Mouse (Mus musculus): Measurements from ENCODE around the gene L3mbtl4. TPM values are rescaled to one million over a fixed set of nuclear protein-coding genes. Genes with fewer than 3 reads are reported as not detected.

L3mbtl4 gene
- total and polyA plus RNA-seq, 3 experiments, result not detected

DNA sequence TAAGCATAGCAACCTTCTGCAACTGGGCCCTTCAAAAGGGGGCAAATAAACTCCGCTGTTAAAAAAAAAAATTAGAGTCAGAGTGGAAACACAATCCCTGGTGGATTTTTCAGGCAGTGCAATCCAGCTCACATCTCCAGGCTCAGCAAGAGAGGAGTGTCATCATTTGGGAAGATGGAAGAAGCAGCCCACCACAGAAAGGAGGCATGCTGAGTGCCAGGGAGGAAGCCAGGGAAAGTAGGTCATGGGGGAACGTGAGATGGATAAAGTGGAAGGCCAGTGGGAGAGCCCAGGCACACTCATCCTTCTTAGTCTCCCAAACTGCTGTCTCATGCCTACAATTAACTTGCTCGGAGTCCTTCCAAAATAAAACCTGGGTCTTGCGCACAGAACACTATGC lies 496.0 kb downstream of the L3mbtl4 start:
- Histone ChIP-seq H3K4me3 (replicated peaks in 1 of 3; ENCODE audit: low read depth in 2 of 3, low read length in 2 of 3, poor library complexity in 1 of 3) (no peak overlapping the region), H3K9me3 (replicated peaks; ENCODE audit: low read length) (peaks cover 81% of the 10 kb centered on the region), H3K4me2 (ENCODE audit: insufficient read depth, low read depth, poor library complexity, severe bottlenecking) (no peak overlapping the region), H3K36me3 (replicated peaks in 1 of 2; ENCODE audit: control insufficient read depth in 1 of 2, insufficient read depth in 1 of 2, low read length in 1 of 2) (no peaks in the 10 kb centered on the region), H3K27ac (ENCODE audit: insufficient read depth, low read depth) (no peak overlapping the region), H3K4me1 (ENCODE audit: control insufficient read depth in 1 of 2, insufficient read depth in 2 of 2) (no peaks in the 10 kb centered on the region), H3K27me3 (replicated peaks) (no peaks in the 10 kb centered on the region), H3K9ac (ENCODE audit: insufficient read depth, low read depth) (no peak overlapping the region), H3K79me2 (replicated peaks; ENCODE audit: control insufficient read depth, extremely low read depth, insufficient read depth, poor library complexity, severe bottlenecking) (no peaks in the 10 kb centered on the region)
- dilution Hi-C loops (cut with MboI; ENCODE audit: extremely low pct_ligation_motif_present, extremely low pct_unique_long_range_greater_than_20kb, low sequenced_read_pairs), result no loop called here
- in situ Hi-C loops (cut with MboI; ENCODE audit: low pct_ligation_motif_present, low pct_unique_long_range_greater_than_20kb, low sequenced_read_pairs), result no loop called here
- DNase-seq (ENCODE audit: extremely low read depth), result no peak
- TF ChIP-seq ZKSCAN1 (IDR thresholded peaks at IDR 0.05; ENCODE audit: borderline replicate concordance, low read depth, low read length) (no peak), ELF1 (IDR thresholded peaks at IDR 0.05; ENCODE audit: low read depth, low read length) (no peak), RCOR1 (conservative IDR thresholded peaks at IDR 0.05; ENCODE audit: low read depth, low read length) (no peak), MYC (IDR thresholded peaks at IDR 0.05; ENCODE audit: low read depth, low read length) (no peak), MXI1 (IDR thresholded peaks at IDR 0.05; ENCODE audit: low read depth, low read length) (no peak), IRF4 (IDR thresholded peaks at IDR 0.05; ENCODE audit: low read depth, low read length) (no peak), HCFC1 (IDR thresholded peaks at IDR 0.05; ENCODE audit: low read depth, low read length) (no peak), GABPA (IDR thresholded peaks at IDR 0.05; ENCODE audit: insufficient replicate concordance, low read depth, low read length) (no peak), EP300 (IDR thresholded peaks at IDR 0.05; ENCODE audit: low read length) (no peak)

DNA sequence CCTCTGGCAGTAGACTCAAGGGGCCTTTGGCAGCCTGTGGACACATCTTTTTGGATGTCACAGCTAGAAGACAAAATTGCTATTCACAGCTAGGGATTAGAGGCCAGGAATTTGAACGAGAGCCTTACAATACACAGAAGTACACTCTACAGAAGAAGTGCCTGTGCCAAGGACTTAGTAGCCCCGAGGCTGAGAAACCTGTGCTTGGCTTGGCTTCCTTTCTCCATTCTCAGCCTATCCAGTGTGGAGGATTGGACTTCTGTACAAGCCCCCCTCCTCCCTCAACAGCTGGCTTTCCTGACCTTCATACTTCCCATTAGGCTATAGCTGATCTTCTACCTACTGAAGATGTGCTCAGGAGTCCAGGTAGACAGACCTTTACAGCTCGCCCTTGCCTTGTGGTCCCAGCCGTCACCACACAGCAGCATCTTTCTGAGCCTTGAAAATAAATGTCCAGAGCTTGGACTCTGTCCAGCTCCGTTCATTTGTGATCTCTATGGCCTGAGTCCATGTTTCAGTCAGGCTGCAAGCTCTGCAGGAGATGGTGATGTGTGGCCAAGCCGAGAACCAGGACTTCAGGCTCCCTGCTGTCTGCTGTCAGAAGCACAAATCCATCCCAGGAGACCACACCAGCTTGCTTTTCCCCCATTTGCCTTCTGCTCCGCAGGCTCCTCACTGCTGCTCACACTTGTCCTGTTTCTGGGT lies 497.6 kb downstream of the L3mbtl4 start:
- dilution Hi-C loops (cut with MboI; ENCODE audit: extremely low pct_ligation_motif_present, extremely low pct_unique_long_range_greater_than_20kb, low sequenced_read_pairs) (no loop called here), in situ Hi-C loops (cut with MboI; ENCODE audit: low pct_ligation_motif_present, low pct_unique_long_range_greater_than_20kb, low sequenced_read_pairs) (no loop called here)
- DNase-seq (ENCODE audit: extremely low read depth), result no peak
- no peak for TF ChIP-seq IRF4 (IDR thresholded peaks at IDR 0.05; ENCODE audit: low read depth, low read length)
- no peak for TF ChIP-seq EP300 (IDR thresholded peaks at IDR 0.05; ENCODE audit: low read length)
- TF ChIP-seq HCFC1 (IDR thresholded peaks at IDR 0.05; ENCODE audit: low read depth, low read length), result no peak
- TF ChIP-seq RAD21 (IDR thresholded peaks at IDR 0.05; ENCODE audit: low read depth, low read length), result no peak
- TF ChIP-seq MYC (IDR thresholded peaks at IDR 0.05; ENCODE audit: low read depth, low read length), result no peak
- TF ChIP-seq NRF1 (IDR thresholded peaks at IDR 0.05; ENCODE audit: low read depth, low read length), result no peak
- no peak for TF ChIP-seq USF2 (conservative IDR thresholded peaks at IDR 0.05; ENCODE audit: low read depth, low read length)
- no peak for TF ChIP-seq BHLHE40 (IDR thresholded peaks at IDR 0.05; ENCODE audit: low read depth, low read length)
- no peak for TF ChIP-seq JUN (IDR thresholded peaks at IDR 0.05; ENCODE audit: insufficient read depth, low read depth, low read length)
- TF ChIP-seq ZNF384 (IDR thresholded peaks at IDR 0.05; ENCODE audit: low read depth, low read length), result no peak
- TF ChIP-seq CHD2 (IDR thresholded peaks at IDR 0.05; ENCODE audit: low read length), result no peak
- no peak for TF ChIP-seq ELF1 (IDR thresholded peaks at IDR 0.05; ENCODE audit: low read depth, low read length)
- no peak for TF ChIP-seq PAX5 (IDR thresholded peaks at IDR 0.05; ENCODE audit: low read length)
- no peak for TF ChIP-seq TBP (conservative IDR thresholded peaks at IDR 0.05; ENCODE audit: low read depth, low read length)
- TF ChIP-seq MXI1 (IDR thresholded peaks at IDR 0.05; ENCODE audit: low read depth, low read length), result no peak
- Histone ChIP-seq H3K27ac (ENCODE audit: insufficient read depth, low read depth) (no peak overlapping the region), H3K9me3 (replicated peaks; ENCODE audit: low read length) (peaks cover 81% of the 10 kb centered on the region), H3K9ac (ENCODE audit: insufficient read depth, low read depth) (no peak overlapping the region), H3K4me2 (ENCODE audit: insufficient read depth, low read depth, poor library complexity, severe bottlenecking) (no peak overlapping the region), H3K4me3 (replicated peaks in 1 of 3; ENCODE audit: low read depth in 2 of 3, low read length in 2 of 3, poor library complexity in 1 of 3) (no peak overlapping the region), H3K27me3 (replicated peaks) (no peaks in the 10 kb centered on the region), H3K79me2 (replicated peaks; ENCODE audit: control insufficient read depth, extremely low read depth, insufficient read depth, poor library complexity, severe bottlenecking) (no peaks in the 10 kb centered on the region), H3K4me1 (ENCODE audit: control insufficient read depth in 1 of 2, insufficient read depth in 2 of 2) (no peaks in the 10 kb centered on the region), H3K36me3 (replicated peaks in 1 of 2; ENCODE audit: control insufficient read depth in 1 of 2, insufficient read depth in 1 of 2, low read length in 1 of 2) (no peaks in the 10 kb centered on the region)
